Mouse (Mus musculus) lung, embryonic 15.5 days (tissue): Measurements from ENCODE around the gene Polr3b. TPM values are rescaled to one million over a fixed set of nuclear protein-coding genes. Genes with fewer than 3 reads are reported as not detected.

Experiments
- ATAC-seq: fragments of 200-750 bp; cut with Nextera tagmentation; 2 replicates; pipeline ENCODE4 v1.8.0; 2017; ENCODE audit warnings: moderate number of reproducible peaks, borderline replicate concordance; ENCODE audit not compliant: low FRiP score, low TSS enrichment; ENCODE audit errors: extremely low read depth
- H3K27ac ChIP-seq: fragments of 300-500 bp; sonication (generic); 2 replicates; pipeline ENCODE4 v1.5.1; 2015; ENCODE audit warnings: moderate library complexity, mild to moderate bottlenecking, inconsistent platforms
- H3K27me3 ChIP-seq: fragments of 300-500 bp; sonication (generic); 2 replicates; pipeline ENCODE4 v1.6.1; 2015; ENCODE audit warnings: inconsistent platforms
- H3K36me3 ChIP-seq: fragments of 300-500 bp; sonication (generic); 2 replicates; pipeline ENCODE4 v1.6.1; 2015; ENCODE audit warnings: inconsistent platforms
- H3K4me1 ChIP-seq: fragments of 300-500 bp; sonication (generic); 2 replicates; pipeline ENCODE4 v1.6.1; 2015; ENCODE audit warnings: inconsistent platforms
- H3K4me2 ChIP-seq: fragments of 300-500 bp; sonication (generic); 2 replicates; pipeline ENCODE4 v1.6.1; 2015; ENCODE audit warnings: inconsistent platforms, mild to moderate bottlenecking, moderate library complexity
- H3K4me3 ChIP-seq: fragments of 300-500 bp; sonication (generic); 2 replicates; pipeline ENCODE4 v1.5.1; 2015; ENCODE audit warnings: mild to moderate bottlenecking, inconsistent platforms
- H3K9ac ChIP-seq: fragments of 300-500 bp; sonication (generic); 2 replicates; pipeline ENCODE4 v1.6.1; 2015; ENCODE audit warnings: inconsistent platforms
- H3K9me3 ChIP-seq: fragments of 300-500 bp; sonication (generic); 2 replicates; pipeline ENCODE4 v1.6.1; 2016; ENCODE audit warnings: inconsistent platforms
- WGBS: fragments of 180-500 bp; shearing (Covaris S2); methylation state at CpG from one replicate; pipeline ENCODE4 v1.1.7; 2015; 5-methylcytosine and 5-hydroxymethylcytosine counted together
- polyA plus RNA-seq: library from polyadenylated mRNA; unstranded; fragments of >200 nt; fragmentation: Nextera tagmentation; extraction: Ambion mirVana; gene quantifications from 2 replicates; pipeline ENCODE4 v1.2.1, GENCODE M21; 2015

The Polr3b gene
- polyA plus RNA-seq, 1 experiment from 2014 or later, result 15.7 TPM

DNA sequence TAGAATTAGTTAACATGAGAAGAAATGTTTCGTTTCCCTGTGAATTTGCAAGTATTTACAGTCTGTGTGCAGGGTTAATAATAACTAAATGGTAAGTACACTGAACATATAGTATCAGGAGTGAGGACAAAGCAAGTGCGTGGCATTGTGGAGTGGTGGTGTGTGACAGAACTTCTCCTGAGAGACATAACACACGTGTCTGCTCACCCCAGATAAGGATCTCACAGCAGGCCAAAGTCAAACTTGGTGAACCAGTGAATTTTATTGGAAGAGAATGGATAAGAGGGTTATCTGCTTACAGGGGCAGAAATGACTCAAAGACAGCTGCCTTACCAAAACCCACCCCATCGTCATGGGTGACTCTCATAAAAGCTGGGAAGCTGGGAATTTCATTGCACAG lies 26.8 kb downstream of the Polr3b start:
- Histone ChIP-seq H3K27me3 (no peaks in the 10 kb centered on the region), H3K4me3 (no peak overlapping the region), H3K9me3 (no peaks in the 10 kb centered on the region), H3K36me3 (peaks cover 32% of the 10 kb centered on the region), H3K4me2 (no peak overlapping the region), H3K27ac (no peak overlapping the region), H3K4me1 (peaks cover 5% of the 10 kb centered on the region; the same call in 1 of the 2 replicates), H3K9ac (no peak overlapping the region)
- WGBS, result 79% methylated on average over 4 of the region's 4 CpGs
- ATAC-seq, result no peak

DNA sequence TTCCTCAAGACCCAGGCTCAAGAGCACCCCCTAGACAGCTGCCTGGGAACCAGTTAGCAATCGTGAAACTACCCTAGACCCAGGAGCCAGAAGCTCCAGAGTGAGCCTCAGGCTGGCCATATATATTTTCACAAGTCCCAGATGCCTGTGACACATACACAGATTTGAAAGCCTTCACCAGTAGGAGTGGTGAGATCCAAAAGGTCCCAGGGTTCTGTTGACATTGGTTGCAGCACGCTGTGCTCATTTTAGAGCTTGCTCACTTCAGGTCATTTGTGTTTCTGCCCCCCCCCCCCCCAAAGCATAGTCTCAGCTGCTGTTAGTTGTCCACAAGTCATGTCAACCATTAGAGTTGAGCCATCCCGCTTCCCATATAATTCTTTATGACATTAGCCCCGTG lies 31.9 kb downstream of the Polr3b start:
- H3K9me3 ChIP-seq, result no peaks in the 10 kb centered on the region
- 0 out of 2 replicates have a peak, but pooled peaks cover 6% of the 10 kb centered on the region for H3K4me1 ChIP-seq
- H3K27ac ChIP-seq, result no peak overlapping the region
- peaks cover 15% of the 10 kb centered on the region for H3K36me3 ChIP-seq
- H3K4me2 ChIP-seq, result no peak overlapping the region
- H3K9ac ChIP-seq, result no peak overlapping the region
- 83% methylated on average over 4 of the region's 4 CpGs for WGBS
- no peaks in the 10 kb centered on the region for H3K27me3 ChIP-seq
- no peak overlapping the region for H3K4me3 ChIP-seq
- no peak for ATAC-seq

DNA sequence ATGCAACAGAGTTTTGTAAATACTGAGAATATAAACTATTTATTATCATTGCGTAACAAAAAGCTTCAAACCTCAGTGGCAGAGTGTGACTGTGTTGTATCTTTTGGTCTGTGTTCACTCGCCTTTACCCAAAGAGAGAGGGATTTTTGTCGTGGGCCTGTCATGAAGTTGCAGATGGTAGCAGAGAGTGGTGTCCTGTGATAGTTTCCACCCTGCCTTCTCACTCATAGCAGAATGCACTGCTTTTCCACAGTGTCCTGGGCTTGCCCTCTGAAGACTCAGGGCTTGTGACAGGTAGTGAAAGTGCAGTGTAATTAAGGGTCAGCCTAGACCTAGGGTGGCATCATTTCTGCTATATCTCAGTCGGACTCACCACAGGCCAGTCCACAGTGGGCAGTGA lies 32.6 kb downstream of the Polr3b start:
- no peak for ATAC-seq
- no peak overlapping the region for H3K27ac ChIP-seq
- WGBS, result 73% methylated on average over 4 of the region's 4 CpGs

DNA sequence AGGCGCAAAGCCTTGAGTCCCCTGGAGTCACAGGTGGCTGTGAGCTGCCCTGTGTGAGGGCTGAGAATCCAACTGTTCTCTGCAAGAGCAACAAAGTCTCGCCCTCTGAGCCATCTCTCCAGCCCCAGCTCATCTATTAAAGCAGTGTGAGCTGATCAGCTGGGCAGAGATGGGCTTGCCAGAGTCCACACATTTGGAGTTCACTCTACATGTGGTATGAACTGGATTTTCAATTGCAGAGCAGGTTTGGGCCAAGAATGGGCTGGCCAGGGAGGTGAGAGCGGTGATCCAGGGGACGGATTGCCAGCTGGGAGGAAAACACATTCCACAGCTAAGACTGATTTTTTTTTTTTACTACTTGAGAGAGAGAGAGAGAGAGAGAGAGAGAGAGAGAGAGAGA lies 34.5 kb downstream of the Polr3b start:
- H3K9me3 ChIP-seq, result no peaks in the 10 kb centered on the region
- WGBS, result 71% methylated on average over 4 of the region's 4 CpGs
- no peak for ATAC-seq
- no peak overlapping the region for H3K27ac ChIP-seq
- 0 out of 2 replicates have a peak, but pooled peaks cover 6% of the 10 kb centered on the region for H3K4me1 ChIP-seq
- no peak overlapping the region for H3K9ac ChIP-seq
- H3K36me3 ChIP-seq, result peaks cover 13% of the 10 kb centered on the region
- H3K4me3 ChIP-seq, result no peak overlapping the region
- no peaks in the 10 kb centered on the region for H3K27me3 ChIP-seq
- no peak overlapping the region for H3K4me2 ChIP-seq

More for the DNA sequence above, 32.6 kb downstream of the Polr3b start:
- Histone ChIP-seq H3K4me1 (0 out of 2 replicates have a peak, but pooled peaks cover 6% of the 10 kb centered on the region), H3K9me3 (no peaks in the 10 kb centered on the region), H3K27me3 (no peaks in the 10 kb centered on the region), H3K4me3 (no peak overlapping the region), H3K4me2 (no peak overlapping the region), H3K9ac (no peak overlapping the region), H3K36me3 (peaks cover 15% of the 10 kb centered on the region)

DNA sequence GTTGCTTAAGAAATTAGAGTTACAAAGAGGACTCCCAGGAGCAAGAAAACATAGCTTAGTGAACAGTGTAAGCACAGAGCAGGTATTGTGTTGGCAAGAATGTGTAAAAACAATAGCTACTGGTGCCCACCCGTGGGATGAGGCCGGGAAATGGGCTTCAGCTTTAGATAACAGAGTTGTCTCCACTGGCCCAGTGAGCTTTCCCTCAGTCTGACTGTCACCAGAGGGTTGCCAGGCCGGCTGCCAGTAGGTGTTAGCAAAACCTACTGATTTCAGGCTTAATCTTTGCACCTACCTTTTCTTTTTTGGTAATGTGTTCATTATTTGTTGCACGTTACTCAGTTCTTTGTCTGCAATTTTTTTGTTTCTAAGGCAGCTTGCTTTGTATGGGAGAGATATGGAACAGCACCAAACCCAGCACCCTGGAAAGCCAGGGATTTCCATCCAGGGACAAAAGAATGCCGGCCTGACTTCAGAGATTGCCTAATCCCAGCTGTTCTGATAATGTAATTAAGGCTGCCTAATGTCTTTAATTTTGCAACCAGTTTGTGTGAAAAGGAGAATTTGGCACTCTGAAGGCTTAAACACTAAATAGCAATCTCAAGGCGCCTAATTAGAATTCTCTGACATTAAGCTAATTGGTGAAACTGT lies 35.5 kb downstream of the Polr3b start:
- no peaks in the 10 kb centered on the region for H3K27me3 ChIP-seq
- no peak overlapping the region for H3K4me2 ChIP-seq
- peak overlapping the region; percentile 30; the same call in 1 of the 2 replicates for H3K27ac ChIP-seq
- no peak overlapping the region for H3K4me3 ChIP-seq
- 0 out of 2 replicates have a peak, but pooled peaks cover 6% of the 10 kb centered on the region for H3K4me1 ChIP-seq
- no peaks in the 10 kb centered on the region for H3K9me3 ChIP-seq
- H3K36me3 ChIP-seq, result peaks cover 11% of the 10 kb centered on the region; the same call in 1 of the 2 replicates
- no peak overlapping the region for H3K9ac ChIP-seq
- ATAC-seq, result no peak
- WGBS, result 59% methylated on average over 6 of the region's 6 CpGs

DNA sequence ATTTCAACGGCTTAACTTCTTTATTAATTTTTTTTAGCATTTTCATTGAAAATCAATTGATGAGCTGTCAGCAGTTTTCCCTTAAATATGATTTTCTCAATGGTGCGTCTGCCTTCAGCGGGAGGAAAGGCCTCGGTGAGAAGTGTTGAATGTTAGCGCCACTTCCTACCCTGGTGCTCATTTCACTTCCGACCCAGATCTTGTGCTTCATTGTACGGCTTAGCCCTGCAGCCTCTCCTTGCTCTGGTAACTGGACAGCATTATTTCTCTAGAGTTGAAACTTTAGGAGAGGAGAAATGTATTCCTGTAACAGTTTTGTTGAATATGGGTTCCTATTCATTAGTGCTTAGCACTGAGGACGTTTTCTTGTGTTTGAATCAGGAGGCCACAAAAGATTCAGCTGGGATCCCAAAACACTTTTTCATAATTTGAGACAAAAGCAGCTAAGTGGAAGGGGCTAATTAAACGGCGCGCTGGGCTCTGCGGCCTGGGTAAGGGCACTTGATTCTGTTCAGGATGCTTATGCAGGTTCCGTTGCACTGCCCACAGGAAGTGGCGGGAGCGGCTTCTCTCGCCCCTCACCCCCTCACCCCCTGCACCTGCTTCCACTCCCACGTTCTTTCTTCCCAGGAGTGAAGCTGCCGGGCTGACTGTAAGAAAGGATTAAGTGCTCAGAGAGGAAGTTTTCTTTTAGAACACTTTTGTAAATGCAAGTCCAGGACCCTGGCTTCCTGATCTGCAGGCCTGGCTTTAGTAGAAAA lies 36.2 kb downstream of the Polr3b start:
- Histone ChIP-seq H3K4me1 (0 out of 2 replicates have a peak, but pooled peaks cover 6% of the 10 kb centered on the region), H3K4me2 (no peak overlapping the region), H3K9ac (no peak overlapping the region), H3K27me3 (no peaks in the 10 kb centered on the region), H3K36me3 (peaks cover 4% of the 10 kb centered on the region; the same call in 1 of the 2 replicates), H3K9me3 (no peaks in the 10 kb centered on the region), H3K27ac (peak overlapping the region; percentile 30), H3K4me3 (no peak overlapping the region)
- 47% methylated on average over 18 of the region's 18 CpGs for WGBS
- no peak for ATAC-seq

DNA sequence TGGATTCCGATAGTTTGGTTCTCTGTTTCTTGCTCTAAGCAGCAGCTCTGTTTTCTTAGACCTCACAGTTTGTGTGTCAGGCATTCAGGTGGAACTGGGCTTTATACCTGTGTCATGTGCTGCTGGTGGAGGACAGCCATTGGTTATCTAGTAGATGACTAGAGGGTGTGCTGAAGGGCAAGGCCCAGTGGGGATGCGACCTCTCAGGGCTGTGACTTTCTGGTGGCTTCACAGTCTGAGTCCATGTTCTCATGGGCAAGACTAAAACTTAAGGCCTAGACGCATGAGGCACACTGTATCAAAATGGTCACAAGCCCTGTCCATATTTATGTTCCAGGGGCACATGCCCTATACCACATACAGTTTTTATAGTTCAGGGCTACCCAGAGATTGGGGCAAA lies 37.2 kb downstream of the Polr3b start:
- Histone ChIP-seq H3K4me2 (no peak overlapping the region), H3K4me1 (0 out of 2 replicates have a peak, but pooled peaks cover 6% of the 10 kb centered on the region), H3K9ac (no peak overlapping the region), H3K36me3 (no peaks in the 10 kb centered on the region), H3K9me3 (no peaks in the 10 kb centered on the region), H3K27ac (no peak overlapping the region; the same call in 1 of the 2 replicates), H3K27me3 (no peaks in the 10 kb centered on the region), H3K4me3 (no peak overlapping the region)
- WGBS, result 89% methylated on average over 3 of the region's 3 CpGs
- no peak for ATAC-seq

DNA sequence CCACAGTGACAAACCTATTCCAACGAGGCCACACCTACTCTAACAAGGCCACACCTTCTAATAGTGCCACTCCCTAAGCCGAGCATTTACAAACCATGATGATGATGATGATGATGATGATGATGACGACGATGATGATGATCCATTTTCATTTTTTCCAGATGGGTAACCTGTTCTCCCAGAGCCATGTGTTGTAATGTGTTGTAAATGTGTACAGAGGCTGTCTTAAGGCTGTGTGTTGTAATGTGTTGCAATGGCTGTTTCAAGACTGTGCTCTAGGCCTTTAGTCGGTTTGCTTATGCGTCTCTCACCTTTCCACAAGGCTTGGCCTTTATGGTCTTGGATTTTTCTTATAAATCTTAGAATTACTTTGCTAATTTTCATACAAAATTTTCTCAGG lies 40.0 kb downstream of the Polr3b start:
- 92% methylated on average over 6 of the region's 6 CpGs for WGBS
- Histone ChIP-seq H3K27me3 (no peaks in the 10 kb centered on the region), H3K36me3 (no peaks in the 10 kb centered on the region), H3K4me3 (no peak overlapping the region), H3K4me1 (0 out of 2 replicates have a peak, but pooled peaks cover 6% of the 10 kb centered on the region), H3K9me3 (no peaks in the 10 kb centered on the region), H3K4me2 (no peak overlapping the region), H3K9ac (no peak overlapping the region), H3K27ac (no peak overlapping the region)
- no peak for ATAC-seq

DNA sequence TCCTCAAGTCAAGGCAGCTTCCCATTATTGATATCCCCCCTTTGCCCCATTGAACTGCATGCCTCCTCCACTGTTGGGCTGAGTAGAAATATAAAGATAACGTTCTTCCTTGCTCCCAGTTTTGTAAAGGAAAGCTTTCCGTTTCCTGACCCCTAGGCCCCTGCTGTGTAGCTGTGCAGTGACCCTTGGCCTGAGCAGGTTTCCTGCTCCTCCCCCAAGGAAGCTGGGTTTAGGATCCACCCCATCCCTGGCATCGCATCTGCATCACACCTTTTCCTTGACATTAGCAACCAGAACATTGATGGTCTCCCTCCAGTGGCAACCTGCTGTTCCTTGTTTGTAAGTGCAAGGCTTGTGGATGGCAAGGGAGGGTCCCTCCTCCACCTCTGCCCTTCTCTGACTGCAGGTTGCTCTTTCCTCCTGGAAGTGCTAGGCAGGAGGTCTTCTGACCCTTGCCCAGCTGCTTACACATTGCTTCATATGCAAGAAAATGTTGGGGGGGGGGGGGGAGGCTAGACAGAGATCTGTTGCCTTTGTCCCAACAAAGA lies 43.7 kb downstream of the Polr3b start:
- no peak overlapping the region for H3K27ac ChIP-seq
- H3K4me3 ChIP-seq, result no peak overlapping the region
- H3K27me3 ChIP-seq, result no peaks in the 10 kb centered on the region
- no peaks in the 10 kb centered on the region for H3K4me1 ChIP-seq
- H3K4me2 ChIP-seq, result no peak overlapping the region
- 0 out of 2 replicates have a peak, but pooled peaks cover 6% of the 10 kb centered on the region for H3K36me3 ChIP-seq
- H3K9me3 ChIP-seq, result no peaks in the 10 kb centered on the region
- WGBS, result 44% methylated on average over 3 of the region's 3 CpGs
- H3K9ac ChIP-seq, result no peak overlapping the region
- ATAC-seq, result no peak

DNA sequence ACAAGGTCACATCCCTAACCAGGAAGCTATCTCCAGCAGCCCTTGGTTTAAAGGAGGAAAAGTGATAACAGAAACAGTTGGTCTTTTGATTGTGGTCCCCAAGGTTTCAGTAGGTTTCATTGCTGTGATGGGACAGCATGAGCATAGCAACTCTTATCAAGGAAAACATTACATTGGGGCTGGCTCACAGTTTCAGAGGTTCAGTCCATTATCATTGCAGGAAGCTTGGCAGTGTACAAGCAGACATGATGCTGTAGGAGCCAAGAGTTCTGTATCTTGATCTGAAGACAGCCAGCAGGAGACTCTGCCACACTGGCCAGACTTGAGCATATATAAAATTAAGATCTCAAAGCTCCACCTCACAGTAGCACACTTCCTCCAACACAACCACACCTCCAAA lies 53.6 kb downstream of the Polr3b start:
- Histone ChIP-seq H3K36me3 (peaks cover 28% of the 10 kb centered on the region), H3K9me3 (no peaks in the 10 kb centered on the region)

DNA sequence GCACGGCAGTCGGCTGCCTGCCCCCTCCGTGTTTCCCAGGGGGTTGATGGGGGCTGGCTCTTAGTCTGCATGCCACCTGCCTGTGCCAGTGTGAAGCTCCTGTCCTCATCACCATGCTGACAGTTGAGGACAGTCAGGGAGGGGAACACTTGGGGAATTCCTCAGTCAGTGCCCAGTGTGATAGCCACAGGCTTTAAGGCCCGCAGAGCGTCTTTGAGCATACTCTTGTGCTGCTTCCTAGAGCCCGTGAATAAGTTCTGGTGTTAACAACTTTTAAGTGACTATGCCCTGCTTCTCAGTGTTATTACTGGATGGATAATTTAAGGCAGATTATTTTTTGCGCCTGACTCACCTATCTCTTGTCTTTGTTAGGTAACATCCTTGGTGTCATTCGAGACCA lies 54.4 kb downstream of the Polr3b start:
- no peak overlapping the region for H3K4me3 ChIP-seq
- H3K27me3 ChIP-seq, result no peaks in the 10 kb centered on the region
- no peak overlapping the region for H3K27ac ChIP-seq
- no peak overlapping the region for H3K9ac ChIP-seq
- H3K9me3 ChIP-seq, result no peaks in the 10 kb centered on the region
- H3K4me1 ChIP-seq, result no peaks in the 10 kb centered on the region
- ATAC-seq, result no peak
- WGBS, result 87% methylated on average over 8 of the region's 8 CpGs
- H3K36me3 ChIP-seq, result peaks cover 28% of the 10 kb centered on the region
- no peak overlapping the region for H3K4me2 ChIP-seq

More for the DNA sequence above, 53.6 kb downstream of the Polr3b start:
- no peak overlapping the region for H3K9ac ChIP-seq
- no peaks in the 10 kb centered on the region for H3K4me1 ChIP-seq
- ATAC-seq, result no peak
- H3K4me3 ChIP-seq, result no peak overlapping the region
- H3K4me2 ChIP-seq, result no peak overlapping the region
- no peaks in the 10 kb centered on the region for H3K27me3 ChIP-seq
- no peak overlapping the region for H3K27ac ChIP-seq

DNA sequence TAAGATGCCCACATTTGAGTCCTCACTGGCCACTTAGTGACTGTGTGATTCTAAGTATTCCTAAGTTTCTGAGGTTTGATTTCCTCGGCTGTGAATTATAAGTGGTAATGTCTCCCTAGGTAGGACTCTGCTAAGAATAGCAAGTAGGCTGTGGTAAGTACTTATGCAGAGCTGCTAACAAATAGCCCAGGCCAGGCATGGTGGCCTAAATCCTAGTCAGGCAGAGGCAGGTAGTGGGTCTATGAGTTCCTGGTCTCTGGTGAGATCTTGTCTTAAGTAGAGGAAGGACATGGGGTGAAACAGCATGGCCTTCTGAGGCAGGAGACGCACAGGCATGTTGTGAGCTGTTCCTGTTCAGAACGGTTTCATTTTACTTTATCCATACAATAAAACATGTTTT lies 55.8 kb downstream of the Polr3b start:
- H3K9me3 ChIP-seq, result no peaks in the 10 kb centered on the region
- H3K4me2 ChIP-seq, result no peak overlapping the region
- H3K27ac ChIP-seq, result no peak overlapping the region
- peaks cover 28% of the 10 kb centered on the region for H3K36me3 ChIP-seq
- no peak overlapping the region for H3K4me3 ChIP-seq
- ATAC-seq, result no peak
- no peaks in the 10 kb centered on the region for H3K4me1 ChIP-seq
- no peaks in the 10 kb centered on the region for H3K27me3 ChIP-seq
- WGBS, result 73% methylated on average over 3 of the region's 3 CpGs
- H3K9ac ChIP-seq, result no peak overlapping the region
